Mouse (Mus musculus) gastrocnemius, postnatal 36 days (tissue): ENCODE data around the gene Kcnc3. TPM values are rescaled to one million over a fixed set of nuclear protein-coding genes. Genes with fewer than 3 reads are reported as not detected.

Experiments used
- DNase-seq, 2 experiments: peaks; one replicate each; pipeline ENCODE4 v3.0.0; 2022
- intact Hi-C: fragments of 180-260 bp; cut with DNase I; formaldehyde crosslinking; loops from one replicate; pipeline ENCODE4 v1.15.1; 2025
- total RNA-seq, 2 experiments: library from RNA; stranded (reverse); gene quantifications; 2 replicates each; pipeline ENCODE4 v1.2.3; 2021

The Kcnc3 gene
- total RNA-seq, 2 experiments from 2014 or later: 5.3 to 5.7 TPM

GRCm38 (mm10) chr7:44649990-44650389 lies 59.5 kb downstream of the Kcnc3 start:
- intact Hi-C loops: loop anchor here (5.0 to 10.0 kb wide), 2 partner anchors 52 to 175 kb away; no protein-coding TSS in a partner anchor
- no peak for DNase-seq

- intact Hi-C loops: loop anchor here (5.0 kb wide), 1 partner anchor 51 kb away; no protein-coding TSS in a partner anchor
- DNase-seq: no peak
These were observed 61.0 kb downstream of the Kcnc3 start for GRCm38 (mm10) chr7:44651416-44651815.

DNA sequence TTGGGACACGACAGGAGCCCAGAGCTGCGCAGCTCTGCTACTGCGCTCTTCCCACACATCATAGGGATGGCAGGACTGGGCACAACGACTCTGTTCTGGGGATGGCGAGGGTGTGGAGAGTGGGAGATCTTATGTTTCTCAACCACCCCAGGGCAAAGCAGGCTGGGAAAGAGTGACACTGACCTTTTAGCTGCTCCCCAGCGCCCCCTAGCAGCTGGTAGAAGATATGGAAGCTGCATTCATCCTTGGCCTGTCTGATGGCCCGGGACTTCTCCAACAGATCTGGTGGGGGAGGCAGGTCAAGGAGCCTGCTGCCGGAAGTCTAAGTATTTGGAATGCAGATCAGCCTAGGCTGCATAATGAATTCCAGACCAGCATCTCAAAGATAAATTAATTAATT lies 63.3 kb downstream of the Kcnc3 start:
- intact Hi-C loops: loop anchor here (5.0 kb wide), 1 partner anchor 49 kb away; no protein-coding TSS in a partner anchor
- no peak for DNase-seq

Other genes with a start within 250 kb of the Kcnc3 start
- 1 to 10 TPM; 1.6 to 2.1 TPM for gene Syt3, start 206.6 kb upstream of the Kcnc3 start, total RNA-seq
- not detected for gene 1700008O03Rik, start 204.8 kb upstream of the Kcnc3 start, total RNA-seq
- gene Lrrc4b, start 161.6 kb upstream of the Kcnc3 start, total RNA-seq: under 1 TPM in 1 of 2 experiments, not detected in 1; 0.20 TPM
- not detected for gene Aspdh, start 125.3 kb upstream of the Kcnc3 start, total RNA-seq
- 10 to 100 TPM; 48.7 to 49.2 TPM for gene Josd2, start 122.7 kb upstream of the Kcnc3 start, total RNA-seq
- gene Emc10, start 94.1 kb upstream of the Kcnc3 start, total RNA-seq: 10 to 100 TPM; 42.4 to 43.5 TPM
- gene Fam71e1, start 94.1 kb upstream of the Kcnc3 start, total RNA-seq: 1 to 10 TPM; 3.9 to 4.4 TPM
- 1,000 to 10,000 TPM; 4,354 to 5,208 TPM for gene Mybpc2, start 66.0 kb upstream of the Kcnc3 start, total RNA-seq
- not detected for gene Spib, start 58.6 kb upstream of the Kcnc3 start, total RNA-seq
- gene Pold1, start 41.8 kb upstream of the Kcnc3 start, total RNA-seq: 1 to 10 TPM; 5.6 to 6.7 TPM
- 10 to 100 TPM; 28.9 to 31.1 TPM for gene Nr1h2, start 36.7 kb upstream of the Kcnc3 start, total RNA-seq
- gene Napsa, start 18.3 kb upstream of the Kcnc3 start, total RNA-seq: under 1 TPM; 0.30 to 0.54 TPM
- 10 to 100 TPM; 22.5 to 29.7 TPM for gene Myh14, start 80.2 kb downstream of the Kcnc3 start, total RNA-seq
- gene Izumo2, start 118.1 kb downstream of the Kcnc3 start, total RNA-seq: not detected
- 10 to 100 TPM; 16.1 to 18.6 TPM for gene Vrk3, start 157.7 kb downstream of the Kcnc3 start, total RNA-seq
- gene Zfp473, start 160.4 kb downstream of the Kcnc3 start, total RNA-seq: not detected
- 10 to 100 TPM; 19.6 to 20.0 TPM for gene Nup62, start 225.4 kb downstream of the Kcnc3 start, total RNA-seq
- gene Il4i1, start 225.7 kb downstream of the Kcnc3 start, total RNA-seq: 1 to 10 TPM; 1.0 to 6.4 TPM
- 10 to 100 TPM; 55.2 to 69.3 TPM for gene Atf5, start 226.0 kb downstream of the Kcnc3 start, total RNA-seq